Mouse (Mus musculus) lung, embryonic 15.5 days (tissue): Measurements from ENCODE around the gene Ndufa11. TPM values are rescaled to one million over a fixed set of nuclear protein-coding genes. Genes with fewer than 3 reads are reported as not detected.
A peak's percentile ranks its signal among the peaks of the same experiment; 100 is the strongest.

Experiments used
- ATAC-seq: fragments of 200-750 bp; cut with Nextera tagmentation; 2 replicates; pipeline ENCODE4 v1.8.0; 2017; ENCODE audit warnings: moderate number of reproducible peaks, borderline replicate concordance; ENCODE audit not compliant: low FRiP score, low TSS enrichment; ENCODE audit errors: extremely low read depth
- H3K27ac ChIP-seq: fragments of 300-500 bp; sonication (generic); 2 replicates; pipeline ENCODE4 v1.5.1; 2015; ENCODE audit warnings: moderate library complexity, mild to moderate bottlenecking, inconsistent platforms
- H3K27me3 ChIP-seq: fragments of 300-500 bp; sonication (generic); 2 replicates; pipeline ENCODE4 v1.6.1; 2015; ENCODE audit warnings: inconsistent platforms
- H3K36me3 ChIP-seq: fragments of 300-500 bp; sonication (generic); 2 replicates; pipeline ENCODE4 v1.6.1; 2015; ENCODE audit warnings: inconsistent platforms
- H3K4me1 ChIP-seq: fragments of 300-500 bp; sonication (generic); 2 replicates; pipeline ENCODE4 v1.6.1; 2015; ENCODE audit warnings: inconsistent platforms
- H3K4me2 ChIP-seq: fragments of 300-500 bp; sonication (generic); 2 replicates; pipeline ENCODE4 v1.6.1; 2015; ENCODE audit warnings: inconsistent platforms, mild to moderate bottlenecking, moderate library complexity
- H3K4me3 ChIP-seq: fragments of 300-500 bp; sonication (generic); 2 replicates; pipeline ENCODE4 v1.5.1; 2015; ENCODE audit warnings: mild to moderate bottlenecking, inconsistent platforms
- H3K9ac ChIP-seq: fragments of 300-500 bp; sonication (generic); 2 replicates; pipeline ENCODE4 v1.6.1; 2015; ENCODE audit warnings: inconsistent platforms
- H3K9me3 ChIP-seq: fragments of 300-500 bp; sonication (generic); 2 replicates; pipeline ENCODE4 v1.6.1; 2016; ENCODE audit warnings: inconsistent platforms
- WGBS: fragments of 180-500 bp; shearing (Covaris S2); methylation state at CpG from one replicate; pipeline ENCODE4 v1.1.7; 2015; 5-methylcytosine and 5-hydroxymethylcytosine counted together
- polyA plus RNA-seq: library from polyadenylated mRNA; unstranded; fragments of >200 nt; fragmentation: Nextera tagmentation; extraction: Ambion mirVana; gene quantifications from 2 replicates; pipeline ENCODE4 v1.2.1, GENCODE M21; 2015

Ndufa11 gene
- polyA plus RNA-seq, 1 experiment from 2014 or later: 465 TPM

- 70% methylated on average over 8 of the region's 8 CpGs for WGBS
- Histone ChIP-seq H3K9ac (no peak overlapping the region), H3K27me3 (no peaks in the 10 kb centered on the region), H3K4me1 (peaks cover 47% of the 10 kb centered on the region), H3K4me2 (peak overlapping the region; percentile 70), H3K9me3 (no peaks in the 10 kb centered on the region), H3K4me3 (peak overlapping the region; percentile 74), H3K36me3 (peaks cover 14% of the 10 kb centered on the region), H3K27ac (peak overlapping the region; percentile 96; the same call in 1 of the 2 replicates)
- no peak for ATAC-seq
Observed at GRCm38 (mm10) chr17:56763741-56764250, 46.2 kb downstream of the Ndufa11 start.

GRCm38 (mm10) chr17:56764474-56765354 is 47.1 kb downstream of the Ndufa11 start, which contains the start of gene Dus3l:
TSS of gene Dus3l (plus strand) at chr17:56764757.
- Histone ChIP-seq H3K27me3 (no peaks in the 10 kb centered on the region), H3K4me3 (peak within 1 kb of the TSS; percentile 74), H3K4me1 (peaks cover 41% of the 10 kb centered on the region), H3K9ac (peak within 1 kb of the TSS; percentile 87), H3K4me2 (peak within 1 kb of the TSS; percentile 70), H3K36me3 (peaks cover 23% of the 10 kb centered on the region), H3K27ac (peak within 1 kb of the TSS; percentile 96), H3K9me3 (no peaks in the 10 kb centered on the region)
- WGBS: under 1% methylated on average over 56 of the region's 58 CpGs
- ATAC-seq: peak; percentile 82

DNA sequence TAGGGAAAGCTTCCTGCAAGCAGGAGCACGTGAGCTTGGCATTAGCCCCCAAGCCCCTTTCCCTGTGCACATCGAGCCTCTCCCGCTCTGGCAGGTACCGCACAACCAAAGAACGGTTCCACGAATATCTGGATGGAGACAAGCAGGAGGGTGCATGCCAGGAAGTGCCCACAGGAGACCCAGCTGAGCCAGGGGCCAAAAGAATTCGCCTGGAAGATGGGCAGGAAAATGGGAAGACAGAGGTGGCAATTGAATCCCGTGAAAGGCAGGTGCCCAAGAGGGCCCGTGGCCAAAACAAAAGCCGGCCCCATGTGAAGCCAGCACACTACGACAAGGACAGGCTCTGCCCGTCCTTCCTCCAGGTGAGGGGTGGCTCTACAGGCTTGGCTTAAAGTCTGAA is 47.9 kb downstream of the Ndufa11 start:
- no peak for ATAC-seq
- Histone ChIP-seq H3K9me3 (no peaks in the 10 kb centered on the region), H3K9ac (peak overlapping the region; percentile 87), H3K4me2 (peak overlapping the region; percentile 70), H3K4me3 (peak overlapping the region; percentile 74), H3K4me1 (peaks cover 34% of the 10 kb centered on the region), H3K27ac (no peak overlapping the region), H3K27me3 (no peaks in the 10 kb centered on the region), H3K36me3 (peaks cover 25% of the 10 kb centered on the region)
- WGBS: 49% methylated on average over 12 of the region's 12 CpGs

GRCm38 (mm10) chr17:56766631-56767405 is 49.3 kb downstream of the Ndufa11 start:
- no peaks in the 10 kb centered on the region for H3K27me3 ChIP-seq
- no peak overlapping the region for H3K27ac ChIP-seq
- WGBS: 94% methylated on average over 27 of the region's 27 CpGs
- no peaks in the 10 kb centered on the region for H3K9me3 ChIP-seq
- H3K4me3 ChIP-seq: no peak overlapping the region
- H3K36me3 ChIP-seq: peaks cover 25% of the 10 kb centered on the region
- no peak overlapping the region for H3K9ac ChIP-seq
- peaks cover 25% of the 10 kb centered on the region for H3K4me1 ChIP-seq
- H3K4me2 ChIP-seq: no peak overlapping the region
- no peak for ATAC-seq

- no peak overlapping the region for H3K4me3 ChIP-seq
- H3K27ac ChIP-seq: no peak overlapping the region
- H3K4me1 ChIP-seq: peaks cover 18% of the 10 kb centered on the region
- no peaks in the 10 kb centered on the region for H3K27me3 ChIP-seq
- ATAC-seq: no peak
- 93% methylated on average over 29 of the region's 29 CpGs for WGBS
- H3K9ac ChIP-seq: no peak overlapping the region
- no peaks in the 10 kb centered on the region for H3K9me3 ChIP-seq
- H3K4me2 ChIP-seq: no peak overlapping the region
- peaks cover 25% of the 10 kb centered on the region for H3K36me3 ChIP-seq
Observed at GRCm38 (mm10) chr17:56767531-56768135, 50.1 kb downstream of the Ndufa11 start.

DNA sequence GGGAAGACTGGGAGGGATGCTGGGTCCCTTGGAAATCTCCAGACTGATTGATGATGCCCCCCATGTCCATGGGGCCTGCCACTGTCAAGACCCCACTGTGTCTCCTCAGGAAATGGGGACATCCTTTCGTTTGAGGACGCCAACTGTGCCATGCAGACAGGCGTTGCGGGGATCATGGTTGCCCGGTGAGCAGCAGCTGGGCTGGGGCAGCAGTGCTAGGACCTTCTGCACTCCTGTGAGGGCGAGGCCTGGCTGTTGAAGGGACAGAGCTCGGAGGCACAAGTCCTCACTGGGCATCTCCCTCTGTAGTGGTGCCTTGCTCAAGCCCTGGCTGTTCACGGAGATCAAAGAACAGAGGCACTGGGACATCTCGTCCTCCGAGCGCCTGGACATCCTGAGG is 51.4 kb downstream of the Ndufa11 start:
- ATAC-seq: no peak
- Histone ChIP-seq H3K4me2 (no peak overlapping the region), H3K4me3 (no peak overlapping the region), H3K27me3 (no peaks in the 10 kb centered on the region), H3K27ac (no peak overlapping the region), H3K4me1 (peaks cover 9% of the 10 kb centered on the region), H3K9ac (no peak overlapping the region), H3K36me3 (peaks cover 25% of the 10 kb centered on the region), H3K9me3 (no peaks in the 10 kb centered on the region)
- 91% methylated on average over 11 of the region's 11 CpGs for WGBS

DNA sequence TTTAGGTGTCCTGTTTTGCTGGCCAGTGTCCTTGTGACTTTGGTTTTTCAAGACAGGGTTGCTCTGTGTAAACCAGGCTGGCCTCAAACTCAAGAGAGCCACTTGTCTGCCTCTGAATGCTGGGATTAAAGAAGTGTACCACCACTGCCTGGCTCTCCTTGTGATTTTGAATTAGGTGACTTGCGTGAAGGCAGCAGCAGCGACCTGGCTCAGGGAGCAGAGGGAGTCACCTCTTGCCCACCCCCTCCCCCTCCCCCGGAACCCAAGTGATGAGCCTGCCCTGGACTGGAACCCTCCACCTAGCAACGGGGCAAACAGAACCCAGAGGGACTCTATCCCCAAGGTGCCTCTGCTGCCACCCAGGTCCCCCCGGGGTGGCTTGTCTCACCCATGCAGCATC is 52.4 kb downstream of the Ndufa11 start, which contains the start of gene Prr22:
TSS of gene Prr22 (plus strand) at position 301 of the 400 bp plus-strand sequence.
- Histone ChIP-seq H3K27me3 (no peaks in the 10 kb centered on the region), H3K27ac (no peak within 1 kb of the TSS), H3K4me3 (no peak within 1 kb of the TSS), H3K9ac (no peak within 1 kb of the TSS), H3K36me3 (peaks cover 25% of the 10 kb centered on the region), H3K4me1 (peaks cover 6% of the 10 kb centered on the region), H3K4me2 (no peak within 1 kb of the TSS), H3K9me3 (no peaks in the 10 kb centered on the region)
- no peak for ATAC-seq
- WGBS: 88% methylated on average over 5 of the region's 5 CpGs

Other genes starting within 250 kb of the Ndufa11 start
- gene Ptprs, start 241.3 kb upstream of the Ndufa11 start, polyA plus RNA-seq: 73.4 and 77.9 TPM in 2 replicates
- gene Znrf4, start 205.3 kb upstream of the Ndufa11 start, polyA plus RNA-seq: not detected in 2 replicates
- gene Gm20219, start 163.4 kb upstream of the Ndufa11 start, polyA plus RNA-seq: 2.4 and 4.5 TPM in 2 replicates
- 76.0 and 90.1 TPM in 2 replicates for gene Safb2, start 133.2 kb upstream of the Ndufa11 start, polyA plus RNA-seq
- 92.7 and 96.6 TPM in 2 replicates for gene Safb, start 132.9 kb upstream of the Ndufa11 start, polyA plus RNA-seq
- gene 2410015M20Rik, start 108.0 kb upstream of the Ndufa11 start, polyA plus RNA-seq: 206 and 215 TPM in 2 replicates
- 1,553 and 1,704 TPM in 2 replicates for gene Rpl36, start 104.4 kb upstream of the Ndufa11 start, polyA plus RNA-seq
- gene Lonp1, start 90.9 kb upstream of the Ndufa11 start, polyA plus RNA-seq: 51.7 and 54.0 TPM in 2 replicates
- gene Catsperd, start 89.6 kb upstream of the Ndufa11 start, polyA plus RNA-seq: 0.52 and 1.2 TPM in 2 replicates
- 90.8 and 96.6 TPM in 2 replicates for gene Ranbp3, start 44.5 kb upstream of the Ndufa11 start, polyA plus RNA-seq
- gene Vmac, start 255 bp downstream of the Ndufa11 start, polyA plus RNA-seq: 13.6 and 16.2 TPM in 2 replicates
- 9.4 and 9.5 TPM in 2 replicates for gene Nrtn, start 39.8 kb downstream of the Ndufa11 start, polyA plus RNA-seq
- gene Dus3l, start 47.0 kb downstream of the Ndufa11 start, polyA plus RNA-seq: 42.6 and 46.5 TPM in 2 replicates
- gene Prr22, start 52.5 kb downstream of the Ndufa11 start, polyA plus RNA-seq: 1.0 and 1.2 TPM in 2 replicates
- gene Rfx2, start 113.2 kb downstream of the Ndufa11 start, polyA plus RNA-seq: 5.2 and 6.0 TPM in 2 replicates
- gene Acsbg2, start 156.7 kb downstream of the Ndufa11 start, polyA plus RNA-seq: not detected in 2 replicates
- 0.23 and 0.35 TPM in 2 replicates for gene 1700061G19Rik, start 157.7 kb downstream of the Ndufa11 start, polyA plus RNA-seq
- 50.0 and 53.2 TPM in 2 replicates for gene Mllt1, start 217.6 kb downstream of the Ndufa11 start, polyA plus RNA-seq